Mouse (Mus musculus) myocyte (in vitro differentiated cells): ENCODE results near the gene Ptprd. TPM values are rescaled to one million over a fixed set of nuclear protein-coding genes. Genes with fewer than 3 reads are reported as not detected.

Experiments
- H3K27me3 ChIP-seq: one replicate; pipeline ENCODE4 v1.6.1; 2011; ENCODE audit not compliant: control insufficient read depth, insufficient read depth, insufficient read length
- H3K36me3 ChIP-seq: one replicate; pipeline ENCODE4 v1.6.1; 2011; ENCODE audit not compliant: control insufficient read depth, insufficient read depth
- H3K4me2 ChIP-seq: one replicate; pipeline ENCODE4 v1.6.1; 2011; ENCODE audit warnings: low read depth, control low read depth
- H3K4me3 ChIP-seq: one replicate; pipeline ENCODE4 v1.5.1; 2011; ENCODE audit warnings: mild to moderate bottlenecking, control low read depth, moderate library complexity
- H3K79me2 ChIP-seq: one replicate; pipeline ENCODE4 v1.6.1; 2011; ENCODE audit not compliant: control insufficient read depth, insufficient read depth
- H3ac ChIP-seq: one replicate; pipeline ENCODE4 v1.6.1; 2011; ENCODE audit not compliant: control insufficient read depth, insufficient read length
- CEBPB ChIP-seq: IDR thresholded peaks from 2 replicates; pipeline ENCODE4 v1.6.1; 2011; ENCODE audit warnings: mild to moderate bottlenecking, moderate library complexity; ENCODE audit not compliant: poor library complexity, insufficient read depth, severe bottlenecking
- E2F4 ChIP-seq: IDR thresholded peaks from one replicate; pipeline ENCODE4 v1.6.1; 2011; ENCODE audit warnings: mild to moderate bottlenecking, control low read depth, moderate library complexity; ENCODE audit not compliant: insufficient read depth
- MAX ChIP-seq: IDR thresholded peaks from one replicate; pipeline ENCODE4 v1.6.1; 2011; ENCODE audit warnings: low read depth, mild to moderate bottlenecking, control low read depth
- MYOD1 ChIP-seq, 3 experiments: IDR thresholded peaks; one replicate each; pipeline ENCODE4 v1.6.1; 2011; ENCODE audit warnings: control low read depth in 2 of 3, low read depth in 2 of 3, mild to moderate bottlenecking in 2 of 3, moderate library complexity in 1 of 3; ENCODE audit not compliant: insufficient read length in 2 of 3, control insufficient read depth in 1 of 3
- MYOG ChIP-seq, 3 experiments: IDR thresholded peaks; one replicate each; pipeline ENCODE4 v1.6.1; 2011; ENCODE audit warnings: control low read depth in 2 of 3, low read depth in 2 of 3, mild to moderate bottlenecking in 2 of 3; ENCODE audit not compliant: insufficient read length in 2 of 3, control insufficient read depth in 1 of 3, insufficient read depth in 1 of 3
- POLR2A ChIP-seq: IDR thresholded peaks from one replicate; pipeline ENCODE4 v1.6.1; 2011; ENCODE audit warnings: low read depth, mild to moderate bottlenecking, control low read depth, moderate library complexity; ENCODE audit not compliant: insufficient read length
- POLR2AphosphoS2 ChIP-seq: IDR thresholded peaks from one replicate; pipeline ENCODE4 v1.6.1; 2011; ENCODE audit warnings: low read depth, control low read depth; ENCODE audit not compliant: insufficient read length
- REST ChIP-seq: IDR thresholded peaks from one replicate; pipeline ENCODE4 v1.6.1; 2011; ENCODE audit warnings: mild to moderate bottlenecking, control low read depth, moderate library complexity; ENCODE audit not compliant: insufficient read depth, insufficient read length
- SRF ChIP-seq: IDR thresholded peaks from one replicate; pipeline ENCODE4 v1.6.1; 2011; ENCODE audit warnings: low read depth; ENCODE audit not compliant: control insufficient read depth, insufficient read length
- TCF12 ChIP-seq: IDR thresholded peaks from one replicate; pipeline ENCODE4 v1.6.1; 2011; ENCODE audit warnings: mild to moderate bottlenecking, control low read depth; ENCODE audit not compliant: poor library complexity, insufficient read depth, severe bottlenecking
- TCF3 ChIP-seq: IDR thresholded peaks from one replicate; pipeline ENCODE4 v1.6.1; 2011; ENCODE audit warnings: low read depth, control low read depth; ENCODE audit not compliant: insufficient read length
- USF1 ChIP-seq: IDR thresholded peaks from one replicate; pipeline ENCODE4 v1.6.1; 2011; ENCODE audit warnings: low read depth, mild to moderate bottlenecking, control low read depth, moderate library complexity
- polyA plus RNA-seq: library from polyadenylated mRNA; unstranded; fragments of >200 nt; fragmentation: generic; extraction: Trizol; gene quantifications from one replicate; pipeline ENCODE4 v1.2.1, GENCODE M21; 2012; ENCODE audit warnings: missing spikeins

The Ptprd gene
- polyA plus RNA-seq, 1 experiment = 2.9 TPM

DNA sequence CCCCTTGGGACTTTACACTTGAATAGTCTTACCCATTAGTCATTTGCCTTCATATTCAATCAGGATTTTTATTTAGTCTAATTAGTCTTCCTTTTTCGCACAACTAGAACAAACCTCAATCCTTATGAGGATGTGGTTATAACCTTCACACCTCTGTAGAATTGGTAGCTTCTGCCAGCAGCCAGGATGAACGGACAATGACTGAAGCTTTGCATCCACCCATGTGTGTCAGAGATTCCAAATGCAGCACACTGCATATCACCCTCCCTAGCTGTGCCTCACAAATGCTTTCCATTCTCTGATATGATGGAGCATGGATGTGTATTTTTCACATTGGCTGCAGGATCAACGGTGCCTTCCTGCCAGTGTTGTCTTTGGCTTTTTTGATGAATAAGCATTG lies 1898.0 kb downstream of the Ptprd start:
- TF ChIP-seq SRF (no peak), MYOG (IDR thresholded peaks at IDR 0.05; ENCODE audit: control insufficient read depth in 1 of 3, insufficient read depth in 1 of 3, insufficient read length in 2 of 3, low read depth in 2 of 3) (no peak), E2F4 (no peak), TCF12 (no peak), REST (no peak), USF1 (no peak), MYOD1 (IDR thresholded peaks at IDR 0.05; ENCODE audit: control insufficient read depth in 1 of 3, insufficient read length in 2 of 3, low read depth in 2 of 3) (no peak), POLR2A (no peak), TCF3 (no peak), CEBPB (no peak), MAX (no peak), POLR2AphosphoS2 (no peak)
- no peaks in the 10 kb centered on the region for H3K27me3 ChIP-seq
- H3K36me3 ChIP-seq = no peaks in the 10 kb centered on the region
- H3K4me3 ChIP-seq = no peak overlapping the region
- no peak overlapping the region for H3K4me2 ChIP-seq
- no peak overlapping the region for H3ac ChIP-seq
- no peaks in the 10 kb centered on the region for H3K79me2 ChIP-seq

DNA sequence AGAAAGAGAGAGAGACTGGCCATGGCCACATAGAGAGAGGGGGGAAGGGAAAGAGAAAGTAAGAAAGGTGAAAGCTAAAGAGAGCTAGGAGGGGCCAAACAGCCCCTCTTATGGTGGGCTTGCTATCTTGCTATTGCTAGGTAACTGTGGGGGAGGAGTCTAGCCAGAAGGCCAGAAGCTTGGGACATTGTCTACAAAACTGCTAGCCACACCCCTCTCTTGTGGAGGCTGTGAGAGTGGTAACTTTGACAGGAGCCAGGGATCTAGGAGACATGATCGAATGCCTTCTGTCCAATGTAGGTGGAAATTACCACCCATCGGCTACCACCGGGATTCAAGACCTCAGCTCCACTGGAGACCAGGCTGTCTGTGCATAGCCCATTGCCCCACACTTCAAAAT lies 1899.2 kb downstream of the Ptprd start:
- Histone ChIP-seq H3ac (no peak overlapping the region), H3K27me3 (no peaks in the 10 kb centered on the region), H3K4me3 (no peak overlapping the region), H3K36me3 (no peaks in the 10 kb centered on the region), H3K79me2 (peaks cover 4% of the 10 kb centered on the region), H3K4me2 (no peak overlapping the region)
- TF ChIP-seq USF1 = no peak
- TF ChIP-seq MYOD1 (IDR thresholded peaks at IDR 0.05; ENCODE audit: control insufficient read depth in 1 of 3, insufficient read length in 2 of 3, low read depth in 2 of 3) = no peak
- TF ChIP-seq TCF3 = no peak

DNA sequence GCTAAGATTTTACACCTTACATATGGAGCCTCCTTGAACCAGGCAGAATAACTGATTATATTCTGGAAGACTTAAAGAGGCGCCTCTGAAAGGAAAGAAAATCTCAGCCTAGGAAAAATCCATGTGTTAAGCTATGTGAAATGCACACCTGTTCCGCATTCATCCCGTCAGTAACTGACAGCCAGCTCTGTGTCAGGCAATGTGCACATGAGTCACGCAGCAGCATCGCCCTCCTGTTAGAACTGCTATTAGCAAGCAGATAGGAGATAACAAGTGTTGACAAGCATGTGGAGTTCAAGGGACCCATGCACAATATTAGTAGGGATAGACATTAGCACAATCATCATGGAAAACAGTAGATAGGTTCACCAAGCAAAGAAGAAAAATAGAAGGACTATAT lies 1905.8 kb downstream of the Ptprd start:
- no peaks in the 10 kb centered on the region for H3K36me3 ChIP-seq
- no peaks in the 10 kb centered on the region for H3K27me3 ChIP-seq
- TF ChIP-seq TCF3 = peak; percentile 65
- no peak for TF ChIP-seq USF1
- no peak for TF ChIP-seq REST
- TF ChIP-seq CEBPB = no peak
- no peak for TF ChIP-seq E2F4
- TF ChIP-seq MAX = no peak
- no peak for TF ChIP-seq POLR2A
- TF ChIP-seq MYOD1 (IDR thresholded peaks at IDR 0.05; ENCODE audit: control insufficient read depth in 1 of 3, insufficient read length in 2 of 3, low read depth in 2 of 3) = peak; percentile 79 to 99 (median 98)
- TF ChIP-seq TCF12 = peak; percentile 45
- TF ChIP-seq MYOG (IDR thresholded peaks at IDR 0.05; ENCODE audit: control insufficient read depth in 1 of 3, insufficient read depth in 1 of 3, insufficient read length in 2 of 3, low read depth in 2 of 3) = peak in 2 of 3 experiments; percentile 73 to 89
- TF ChIP-seq SRF = no peak
- no peak overlapping the region for H3ac ChIP-seq
- H3K4me2 ChIP-seq = peak overlapping the region; percentile 26
- H3K79me2 ChIP-seq = peaks cover 4% of the 10 kb centered on the region
- H3K4me3 ChIP-seq = no peak overlapping the region

DNA sequence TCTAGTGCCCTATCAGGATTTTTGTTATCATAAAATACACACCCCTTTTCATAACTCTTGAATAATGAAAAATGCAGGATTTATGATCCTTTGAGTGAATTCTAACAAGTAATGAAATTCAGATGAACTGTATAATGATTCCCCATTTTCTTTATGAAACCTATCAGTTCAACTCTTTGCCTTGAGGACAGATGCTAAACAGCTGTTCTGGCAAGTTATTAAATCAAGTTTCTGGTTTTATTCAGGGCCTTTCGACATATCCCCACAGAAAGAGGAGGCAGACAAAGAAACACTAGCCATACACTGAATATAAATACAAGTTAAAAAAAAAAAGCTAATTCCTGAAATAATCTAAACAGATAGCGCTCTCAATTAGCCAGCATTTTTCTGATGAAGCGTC lies 1914.4 kb downstream of the Ptprd start:
- no peaks in the 10 kb centered on the region for H3K79me2 ChIP-seq
- TF ChIP-seq SRF (no peak), POLR2AphosphoS2 (no peak), TCF3 (no peak)
- H3K4me2 ChIP-seq = no peak overlapping the region
- H3K36me3 ChIP-seq = no peaks in the 10 kb centered on the region
- no peak overlapping the region for H3K4me3 ChIP-seq
- no peaks in the 10 kb centered on the region for H3K27me3 ChIP-seq
- no peak overlapping the region for H3ac ChIP-seq

DNA sequence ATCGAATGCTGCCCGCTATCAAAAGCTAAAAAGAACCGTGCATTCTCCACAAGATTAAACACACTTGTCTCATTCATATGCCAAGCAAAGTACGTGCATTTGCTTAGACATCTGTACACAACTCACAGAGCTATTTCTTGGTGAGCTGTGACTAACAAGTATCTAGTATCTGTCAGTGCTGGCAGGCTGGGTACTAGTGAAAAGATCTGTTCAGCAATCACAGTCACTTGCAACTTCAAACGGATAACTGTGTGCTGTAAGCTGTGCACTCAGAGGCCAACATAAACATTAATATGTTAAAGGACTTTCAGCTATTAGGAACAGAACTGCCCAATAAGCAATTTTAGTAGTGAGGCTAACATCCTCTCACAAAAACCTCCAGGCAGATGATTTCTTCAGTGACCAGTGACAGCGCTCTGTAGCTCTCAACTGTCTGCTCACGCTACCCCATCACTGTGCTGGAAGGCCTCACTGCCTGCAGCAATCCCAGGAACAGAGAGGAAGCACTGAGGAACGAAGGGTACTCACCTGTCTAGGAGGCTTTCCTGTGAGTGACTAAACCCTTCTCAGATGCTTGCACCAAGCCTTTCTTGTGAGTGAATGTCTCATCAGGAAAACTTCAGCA lies 1918.9 kb downstream of the Ptprd start:
- Histone ChIP-seq H3K4me2 (no peak overlapping the region), H3K79me2 (no peaks in the 10 kb centered on the region), H3K4me3 (no peak overlapping the region), H3ac (no peak overlapping the region), H3K36me3 (no peaks in the 10 kb centered on the region), H3K27me3 (no peaks in the 10 kb centered on the region)
- no peak for TF ChIP-seq POLR2AphosphoS2
- TF ChIP-seq E2F4 = no peak
- TF ChIP-seq TCF12 = no peak
- TF ChIP-seq MAX = no peak
- TF ChIP-seq POLR2A = no peak
- TF ChIP-seq MYOD1 (IDR thresholded peaks at IDR 0.05; ENCODE audit: control insufficient read depth in 1 of 3, insufficient read length in 2 of 3, low read depth in 2 of 3) = no peak
- no peak for TF ChIP-seq MYOG (IDR thresholded peaks at IDR 0.05; ENCODE audit: control insufficient read depth in 1 of 3, insufficient read depth in 1 of 3, insufficient read length in 2 of 3, low read depth in 2 of 3)
- no peak for TF ChIP-seq TCF3
- no peak for TF ChIP-seq CEBPB
- TF ChIP-seq USF1 = no peak
- TF ChIP-seq REST = no peak
- no peak for TF ChIP-seq SRF
